Mouse (Mus musculus) testis, postnatal 14 days (tissue): ENCODE measurements around the gene Tpr.
A peak's percentile ranks its signal among the peaks of the same experiment; 100 is the strongest.

ENCODE experiments used
- DNase-seq: peaks from one replicate; pipeline ENCODE4 v3.0.0; 2021; ENCODE audit warnings: low spot score

Tpr gene

GRCm38 (mm10) chr1:150392638-150393487 is at the start of gene Tpr, which contains the start of gene Odr4:
Gene Tpr (plus strand): TSS chr1:150392838.
Gene Odr4 (minus strand): TSS chr1:150393080.
- DNase-seq = peak; percentile 99

- DNase-seq = no peak
These were observed 31.8 kb upstream of the Tpr start for GRCm38 (mm10) chr1:150360864-150361263.

DNA sequence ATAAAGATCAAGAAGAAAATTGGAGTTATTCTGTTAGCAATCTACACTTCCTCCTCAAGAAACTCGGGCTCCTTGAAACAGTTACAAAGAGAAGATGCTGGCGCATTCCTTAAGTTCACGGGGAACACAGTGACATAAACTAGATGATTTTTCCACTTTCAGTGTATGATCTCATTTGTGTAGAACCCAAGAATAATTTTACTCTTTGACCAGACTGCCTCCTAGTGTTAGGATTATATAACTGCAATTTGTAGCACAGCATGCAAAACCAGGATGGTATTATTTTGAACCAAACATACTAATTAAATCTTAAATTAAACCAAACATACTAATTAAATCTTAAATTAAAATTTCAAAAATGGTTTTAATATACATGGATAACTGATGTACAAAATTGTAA is 19.7 kb upstream of the Tpr start:
- DNase-seq = no peak

GRCm38 (mm10) chr1:150374247-150374646 is 18.4 kb upstream of the Tpr start:
- no peak for DNase-seq

- no peak for DNase-seq
These were observed 8.5 kb upstream of the Tpr start for GRCm38 (mm10) chr1:150384138-150384537.

DNA sequence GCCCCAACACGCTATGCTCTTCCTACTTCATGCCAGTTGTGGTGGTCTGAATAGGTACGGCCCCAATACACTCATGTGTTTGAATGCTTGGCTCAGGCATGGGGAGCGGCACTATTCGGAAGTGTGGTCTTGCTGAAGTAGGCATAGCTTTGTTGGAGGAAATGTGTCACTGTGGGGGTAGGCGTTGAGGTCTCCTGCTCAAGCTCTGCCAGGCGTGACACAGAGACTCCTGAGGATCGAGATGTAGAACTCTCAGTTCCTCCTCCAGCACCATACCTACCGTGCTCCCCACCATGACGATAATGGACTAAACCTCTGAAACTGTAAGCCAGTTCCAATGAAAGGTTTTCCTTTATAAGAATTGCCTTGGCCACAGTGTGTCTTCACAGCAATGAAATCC is 5.1 kb upstream of the Tpr start:
- no peak for DNase-seq

DNA sequence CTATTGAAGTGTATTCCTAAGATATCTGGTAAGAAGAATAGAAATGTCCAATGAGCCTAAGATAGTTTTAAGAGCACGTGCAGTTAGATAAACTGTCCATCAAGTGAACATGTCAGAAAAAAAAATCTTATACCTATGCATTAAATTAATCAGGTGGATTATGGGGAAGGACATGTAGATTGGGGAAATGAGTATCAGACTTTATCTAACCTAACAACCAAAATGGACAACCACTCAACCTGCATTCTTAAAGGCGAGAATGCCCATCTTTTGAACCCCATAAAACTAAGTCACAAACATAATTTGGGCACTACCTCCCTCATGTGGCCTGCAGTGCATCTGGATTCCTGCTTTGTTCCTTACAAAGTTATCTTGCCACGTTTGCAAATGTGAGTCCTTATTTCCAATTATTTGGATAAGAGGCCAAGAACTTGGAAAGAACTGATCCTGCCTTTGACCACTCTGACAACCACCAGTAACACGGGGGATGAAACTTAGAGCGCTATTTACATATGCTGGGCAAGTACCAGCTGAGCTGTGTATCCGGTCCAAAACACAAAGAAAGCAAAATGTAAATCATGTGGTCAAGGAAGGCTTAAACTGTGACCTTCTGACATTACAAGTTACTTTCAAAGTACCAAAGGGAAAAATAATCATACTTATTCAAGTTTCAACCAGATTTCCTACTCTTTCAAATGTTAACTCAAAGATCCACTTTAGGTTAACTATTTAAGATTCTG is 3.1 kb upstream of the Tpr start:
- DNase-seq = no peak

GRCm38 (mm10) chr1:150391931-150392637 is 554 bp upstream of the Tpr start:
- DNase-seq = no peak

- no peak for DNase-seq
These were observed 832 bp downstream of the Tpr start for GRCm38 (mm10) chr1:150393488-150393852.

- no peak for DNase-seq
These were observed 3.4 kb downstream of the Tpr start for GRCm38 (mm10) chr1:150396001-150396400.

DNA sequence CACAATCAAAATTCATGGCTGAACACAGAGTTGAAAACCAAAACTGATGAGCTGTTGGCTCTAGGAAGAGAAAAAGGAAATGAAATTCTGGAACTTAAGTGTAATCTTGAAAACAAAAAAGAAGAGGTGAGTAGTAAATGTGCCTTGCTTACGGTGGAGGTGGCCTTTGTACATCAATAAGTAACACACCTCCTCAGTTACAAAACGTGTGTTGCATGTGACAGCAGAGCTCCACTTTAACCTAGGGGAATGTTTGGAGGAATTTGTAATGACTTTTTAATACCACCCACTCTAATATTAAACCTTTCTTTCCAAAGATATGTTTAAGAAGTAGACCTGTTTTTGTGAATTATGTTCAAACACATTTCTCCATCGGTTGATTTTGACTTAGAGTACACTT is 11.3 kb downstream of the Tpr start:
- no peak for DNase-seq

- no peak for DNase-seq
These were observed 11.9 kb downstream of the Tpr start for GRCm38 (mm10) chr1:150404555-150404954.

DNA sequence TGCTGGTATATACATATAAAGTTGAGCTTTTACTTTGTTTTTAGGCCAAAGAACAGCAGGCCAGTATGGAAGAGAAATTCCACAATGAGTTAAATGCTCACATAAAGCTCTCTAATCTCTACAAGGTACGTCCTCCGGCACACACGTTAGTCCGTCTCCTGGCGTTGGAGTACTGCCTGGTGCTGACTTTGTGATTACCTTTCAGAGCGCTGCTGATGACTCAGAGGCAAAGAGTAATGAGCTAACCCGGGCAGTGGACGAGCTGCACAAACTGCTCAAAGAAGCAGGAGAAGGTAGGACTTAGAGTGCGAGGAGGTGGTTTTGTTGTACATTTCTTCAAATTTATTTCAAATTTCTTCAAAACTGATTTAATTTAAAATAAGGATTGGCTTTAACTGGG is 14.6 kb downstream of the Tpr start:
- no peak for DNase-seq

GRCm38 (mm10) chr1:150409996-150410395 is 17.4 kb downstream of the Tpr start:
- no peak for DNase-seq

DNA sequence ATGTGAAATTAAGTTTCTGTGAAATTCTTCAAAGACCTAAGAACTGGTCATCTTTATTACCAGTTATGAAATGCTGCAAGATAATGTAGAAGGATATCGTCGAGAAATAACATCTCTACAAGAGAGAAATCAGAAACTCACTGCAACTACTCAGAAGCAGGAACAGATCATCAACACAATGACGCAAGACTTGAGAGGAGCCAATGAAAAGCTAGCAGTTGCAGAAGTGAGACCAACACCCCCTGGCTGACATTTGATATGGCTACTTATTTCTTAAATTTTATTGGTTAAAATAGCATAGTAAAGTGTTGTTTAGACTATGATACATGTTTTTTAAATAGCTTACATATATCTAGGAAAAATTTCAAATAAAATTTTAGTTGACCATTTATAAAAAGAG is 23.4 kb downstream of the Tpr start:
- no peak for DNase-seq

DNA sequence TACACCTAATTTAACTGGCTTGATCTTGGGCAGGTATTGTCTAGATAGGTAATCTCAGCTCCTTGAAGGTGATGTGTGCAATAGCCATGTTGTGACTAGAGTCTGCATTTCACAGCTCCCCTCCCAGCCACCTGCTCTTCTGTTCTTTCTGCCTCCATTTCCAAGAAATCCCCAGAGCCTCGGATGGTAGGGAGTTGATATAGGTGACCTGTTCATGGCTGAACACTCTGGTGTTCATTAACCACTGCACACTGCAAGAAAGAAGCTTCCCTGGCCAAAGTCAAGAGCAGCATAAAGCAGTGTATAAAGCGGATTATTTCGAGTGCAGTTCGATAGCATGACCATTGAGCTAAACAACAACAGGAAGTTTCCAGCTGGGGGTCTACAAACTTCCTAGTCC is 25.8 kb downstream of the Tpr start:
- DNase-seq = no peak

DNA sequence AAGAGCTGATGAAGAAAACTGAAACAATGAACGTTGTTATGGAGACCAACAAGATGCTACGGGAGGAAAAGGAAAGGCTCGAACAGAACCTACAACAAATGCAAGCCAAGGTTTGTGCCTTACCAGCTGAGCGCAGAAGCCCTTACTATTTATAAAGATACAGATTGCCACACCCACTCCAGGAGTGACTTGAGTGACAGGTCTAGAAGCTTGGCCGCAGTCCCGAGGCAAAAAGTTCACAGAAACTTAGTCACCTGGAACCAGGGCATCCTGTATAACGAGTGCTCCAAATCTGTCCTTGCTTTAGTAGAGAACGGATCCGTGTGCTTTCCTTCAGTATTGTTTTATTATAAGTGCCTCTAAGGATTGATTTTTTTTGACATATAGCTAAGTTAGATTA is 33.0 kb downstream of the Tpr start:
- no peak for DNase-seq

GRCm38 (mm10) chr1:150426216-150426615 is 33.6 kb downstream of the Tpr start:
- DNase-seq = no peak

DNA sequence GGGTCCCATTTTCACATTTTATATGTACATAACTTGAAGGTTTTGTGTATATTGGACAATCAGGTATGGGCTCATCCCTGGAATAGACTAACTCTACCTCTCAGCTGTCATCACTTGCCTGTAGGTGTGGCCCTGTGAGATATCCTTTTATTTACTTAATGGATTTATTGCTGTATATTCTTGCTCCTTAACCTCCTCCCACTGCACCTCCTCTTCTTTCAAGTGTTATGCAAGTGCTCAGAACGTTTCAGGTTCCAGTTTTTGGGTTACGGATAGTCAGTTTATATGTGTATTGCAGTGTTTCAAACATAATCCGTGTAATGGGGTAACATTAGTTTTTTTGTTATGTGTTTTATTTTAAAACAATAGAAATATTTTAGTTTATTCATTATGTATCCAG is 46.0 kb downstream of the Tpr start:
- DNase-seq = no peak

DNA sequence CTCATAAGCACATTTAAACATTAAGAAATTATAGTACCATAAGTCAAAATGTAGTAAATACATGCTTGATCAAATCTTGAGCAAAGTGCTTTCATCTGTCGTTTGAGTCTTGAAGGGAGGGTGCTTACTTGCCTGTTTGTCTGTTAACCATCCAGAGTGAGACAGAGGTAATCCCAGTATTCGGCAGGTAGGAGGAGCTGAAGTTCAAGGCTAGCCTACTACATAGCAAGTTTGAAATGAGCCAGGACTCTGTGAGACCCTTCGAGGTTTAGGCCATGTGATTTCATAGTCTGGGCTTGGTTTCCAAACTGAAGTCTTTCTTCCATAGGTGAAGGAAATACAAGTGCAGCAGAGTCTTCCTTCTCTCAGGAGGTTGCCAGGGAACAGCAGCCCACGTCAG is 49.1 kb downstream of the Tpr start:
- DNase-seq = no peak

DNA sequence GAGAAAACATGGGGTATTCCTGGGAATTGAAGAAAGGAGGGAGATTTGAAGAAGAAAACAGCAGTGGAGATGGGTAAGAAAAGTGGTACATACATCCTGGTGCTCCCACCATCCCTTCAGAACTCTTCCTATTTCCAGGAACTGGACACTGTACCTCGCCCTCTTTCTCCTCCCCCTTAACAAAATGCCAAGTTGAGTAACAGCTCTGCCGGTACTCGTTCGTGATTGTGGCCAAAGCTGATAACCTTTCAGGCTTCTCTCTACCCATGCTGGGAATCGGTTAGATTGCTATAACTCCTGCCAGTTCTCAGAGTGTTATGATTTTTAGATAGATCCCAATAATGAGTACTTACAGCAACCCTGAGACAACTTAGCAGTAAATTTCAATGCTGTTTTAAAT is 66.3 kb downstream of the Tpr start:
- no peak for DNase-seq

GRCm38 (mm10) chr1:150459599-150459998 is 67.0 kb downstream of the Tpr start:
- DNase-seq = no peak

DNA sequence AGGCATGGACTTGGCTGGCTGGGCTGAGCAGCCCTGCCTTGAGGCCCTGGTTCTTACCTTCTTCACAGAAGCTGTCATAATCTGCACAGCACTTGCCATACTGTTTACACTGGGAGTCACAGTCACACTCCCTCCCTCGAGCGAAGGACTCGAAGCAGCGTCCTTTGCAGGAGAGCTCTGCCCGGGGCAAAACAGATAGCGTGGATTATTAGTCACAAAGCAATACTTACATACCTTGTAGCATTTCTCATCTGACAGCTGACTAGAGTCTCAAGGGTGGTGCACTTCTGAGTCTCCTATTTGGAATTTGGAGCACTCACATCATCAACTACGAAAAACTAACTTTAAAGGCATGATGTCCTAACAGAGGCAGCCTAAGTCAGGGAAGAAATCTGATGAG is 68.0 kb downstream of the Tpr start:
- DNase-seq = no peak
